Mouse (Mus musculus) left cerebral cortex, adult 2 months (tissue): Measurements from ENCODE around the gene Tmem121b. TPM values are rescaled to one million over a fixed set of nuclear protein-coding genes. Genes with fewer than 3 reads are reported as not detected.

Experiments
- DNase-seq, 2 experiments: peaks; one replicate each; pipeline ENCODE4 v3.0.0; 2021 to 2022; ENCODE audit warnings: low spot score in 2 of 2, mixed read lengths in 1 of 2; ENCODE audit errors: extremely low spot score in 1 of 2
- H3K27ac ChIP-seq: fragments of 200-600 bp; 2 replicates; pipeline ENCODE4 v1.8.1; 2022
- H3K4me3 ChIP-seq: fragments of 200-600 bp; 2 replicates; pipeline ENCODE4 v1.8.1; 2022
- CTCF ChIP-seq: fragments of 200-600 bp; IDR thresholded peaks from 2 replicates; pipeline ENCODE4 v1.8.1; 2022; ENCODE audit warnings: antibody characterized with exemption, mild to moderate bottlenecking, moderate library complexity
- intact Hi-C: fragments of 180-260 bp; cut with DNase I; formaldehyde crosslinking; loops from one replicate; pipeline ENCODE4 v1.15.1; 2025
- total RNA-seq, 2 experiments: library from RNA; stranded (reverse); gene quantifications; 2 replicates each; pipeline ENCODE4 v1.2.3; 2021

Gene Tmem121b
- total RNA-seq, 2 experiments from 2014 or later, result 56.1 to 57.4 TPM

DNA sequence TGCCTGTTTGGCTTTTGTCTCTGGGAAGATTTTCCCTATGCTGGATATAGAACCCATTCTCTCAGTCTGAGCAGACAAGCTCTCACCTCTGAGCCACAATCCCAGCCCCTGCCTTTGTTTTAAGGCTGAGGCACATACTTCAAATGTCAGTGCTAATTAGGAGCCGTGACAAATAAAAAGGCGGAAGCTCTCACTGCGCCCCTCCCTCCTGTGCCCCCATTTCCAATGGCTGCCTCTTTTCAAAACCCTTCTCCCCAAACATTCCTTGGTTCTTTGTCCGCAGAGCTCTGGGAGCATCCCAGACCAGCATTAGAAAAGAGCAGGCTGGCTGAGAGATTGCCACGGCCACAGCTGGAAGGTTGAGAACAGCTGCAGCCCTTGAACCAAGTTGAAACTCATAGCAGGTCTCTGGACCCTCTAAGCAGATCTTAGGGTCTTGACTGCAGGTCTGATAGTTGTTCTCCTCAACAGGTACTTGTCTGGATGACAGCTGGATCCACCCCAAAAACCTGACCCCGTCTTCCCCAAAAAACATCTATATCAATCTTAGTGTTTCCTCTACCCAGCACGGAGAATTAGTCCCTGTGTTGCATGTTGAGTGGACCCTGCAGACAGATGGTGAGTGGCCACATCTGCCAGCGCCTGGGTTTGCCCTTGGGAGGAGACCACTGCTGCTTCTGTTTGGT, 21.0 kb downstream of the Tmem121b start:
- intact Hi-C loops, result no loop called here
- DNase-seq, result no peak
- Histone ChIP-seq H3K4me3 (no peak overlapping the region), H3K27ac (peak overlapping the region; percentile 61; the same call in 1 of the 2 replicates)
- no peak for TF ChIP-seq CTCF

DNA sequence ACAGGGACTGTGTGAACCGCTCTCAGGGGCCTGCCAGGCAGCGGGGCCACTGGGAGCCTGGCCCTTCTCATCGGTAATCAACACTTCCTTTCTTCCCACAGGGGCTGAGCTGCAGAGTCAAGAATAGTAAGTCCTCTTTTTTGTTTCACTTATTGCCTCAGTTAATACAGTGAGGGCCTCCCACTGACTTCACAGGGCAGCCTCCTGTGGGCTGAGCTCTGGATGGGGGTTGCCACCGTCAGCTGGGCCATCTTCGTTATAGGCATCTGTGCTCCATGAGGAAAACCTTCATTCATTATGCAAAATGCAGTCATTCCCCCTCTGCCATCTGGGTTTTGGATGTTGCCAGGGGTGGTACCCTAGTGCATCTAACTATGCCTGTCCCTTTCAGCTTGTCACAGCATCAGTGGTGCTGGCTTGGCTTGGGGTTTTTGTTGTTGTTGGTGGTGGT, 21.6 kb downstream of the Tmem121b start:
- TF ChIP-seq CTCF, result no peak
- peak in 1 of 2 experiments; percentile 36 for DNase-seq
- Histone ChIP-seq H3K4me3 (no peak overlapping the region), H3K27ac (peak overlapping the region; percentile 61)
- intact Hi-C loops, result no loop called here

DNA sequence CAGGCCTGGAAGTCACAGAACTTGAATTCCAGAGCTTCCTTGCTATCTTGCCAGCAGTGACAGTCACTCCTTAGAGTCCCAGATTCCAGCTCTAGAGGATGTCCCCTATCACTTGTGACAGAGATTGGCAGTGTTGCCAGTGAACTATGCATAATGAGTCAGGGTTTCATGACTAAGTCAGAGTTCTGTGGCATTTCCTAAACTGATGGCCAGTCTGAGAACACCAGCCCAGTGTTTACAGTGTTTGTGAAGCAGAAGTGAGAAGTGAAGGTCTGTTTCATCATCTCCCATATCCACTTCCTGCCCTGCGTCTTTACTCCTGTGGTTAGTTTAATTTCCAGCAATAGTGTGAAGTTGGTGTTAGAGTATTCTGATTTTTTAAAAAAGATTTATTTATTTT, 22.9 kb downstream of the Tmem121b start:
- intact Hi-C loops, result no loop called here
- no peak for DNase-seq
- H3K4me3 ChIP-seq, result no peak overlapping the region
- peak overlapping the region; percentile 28; the same call in 1 of the 2 replicates for H3K27ac ChIP-seq
- no peak for TF ChIP-seq CTCF

DNA sequence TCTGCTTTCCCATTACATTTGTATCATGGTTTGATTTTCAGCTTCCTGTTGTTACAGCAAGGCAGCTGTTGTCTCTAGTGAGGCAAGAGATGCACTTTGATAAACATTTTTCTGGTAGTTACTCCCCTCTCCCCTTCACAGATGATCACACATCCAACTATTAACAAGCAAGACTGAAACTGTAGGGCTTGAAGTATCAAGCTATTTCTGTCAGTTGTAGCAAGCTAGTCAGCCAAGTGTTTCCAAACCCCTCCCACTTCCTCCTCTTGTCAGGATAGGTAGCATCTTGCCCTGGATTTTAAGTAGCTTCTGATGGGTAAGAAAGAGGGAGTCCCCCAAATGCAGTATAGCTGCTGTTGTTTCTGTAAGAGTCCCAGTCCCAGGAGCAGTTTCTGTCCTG, 23.8 kb downstream of the Tmem121b start:
- H3K27ac ChIP-seq, result no peak overlapping the region
- no peak for DNase-seq
- no peak for TF ChIP-seq CTCF
- no peak overlapping the region for H3K4me3 ChIP-seq
- intact Hi-C loops, result no loop called here

DNA sequence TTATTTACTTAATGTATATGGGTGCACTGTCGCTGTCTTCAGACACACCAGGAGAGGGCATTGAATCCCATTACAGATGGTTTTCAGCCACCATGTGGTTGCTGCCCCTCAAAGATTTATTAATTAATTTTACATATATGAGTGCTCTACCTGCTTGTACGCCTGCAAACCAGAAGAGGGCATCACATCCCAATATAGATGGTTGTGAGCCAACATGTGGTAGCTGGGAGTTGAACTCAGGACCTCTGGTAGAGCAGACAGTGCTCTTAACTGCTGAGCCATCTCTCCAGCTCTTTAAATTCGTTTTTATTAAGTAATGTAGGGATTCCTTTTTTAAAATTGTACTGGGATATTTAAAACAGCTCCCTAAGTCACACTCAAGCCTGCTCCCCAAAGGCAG, 24.3 kb downstream of the Tmem121b start:
- Histone ChIP-seq H3K4me3 (no peak overlapping the region), H3K27ac (no peak overlapping the region)
- intact Hi-C loops, result no loop called here
- DNase-seq, result no peak
- TF ChIP-seq CTCF, result peak; percentile 20

DNA sequence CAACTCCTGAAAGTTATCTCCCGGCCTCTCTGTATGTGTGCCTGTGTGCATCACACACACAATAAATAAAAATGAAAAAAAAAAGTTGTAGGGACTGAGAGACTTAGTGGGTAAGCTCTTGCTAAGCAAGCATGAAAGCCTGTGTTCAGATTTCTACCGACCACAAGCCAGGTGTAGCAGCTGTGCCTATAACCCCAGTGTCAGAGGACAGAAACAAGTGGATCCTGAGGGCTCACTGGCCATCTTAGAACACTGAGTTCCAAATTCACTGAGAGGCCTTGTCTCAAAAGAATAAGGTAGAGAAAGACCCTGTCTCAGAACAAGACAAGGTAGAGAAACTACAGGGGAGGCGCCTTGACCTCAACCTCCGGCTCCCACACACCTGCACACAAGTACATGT, 25.3 kb downstream of the Tmem121b start:
- no peak for TF ChIP-seq CTCF
- Histone ChIP-seq H3K27ac (no peak overlapping the region), H3K4me3 (no peak overlapping the region)
- DNase-seq, result no peak
- intact Hi-C loops, result no loop called here

DNA sequence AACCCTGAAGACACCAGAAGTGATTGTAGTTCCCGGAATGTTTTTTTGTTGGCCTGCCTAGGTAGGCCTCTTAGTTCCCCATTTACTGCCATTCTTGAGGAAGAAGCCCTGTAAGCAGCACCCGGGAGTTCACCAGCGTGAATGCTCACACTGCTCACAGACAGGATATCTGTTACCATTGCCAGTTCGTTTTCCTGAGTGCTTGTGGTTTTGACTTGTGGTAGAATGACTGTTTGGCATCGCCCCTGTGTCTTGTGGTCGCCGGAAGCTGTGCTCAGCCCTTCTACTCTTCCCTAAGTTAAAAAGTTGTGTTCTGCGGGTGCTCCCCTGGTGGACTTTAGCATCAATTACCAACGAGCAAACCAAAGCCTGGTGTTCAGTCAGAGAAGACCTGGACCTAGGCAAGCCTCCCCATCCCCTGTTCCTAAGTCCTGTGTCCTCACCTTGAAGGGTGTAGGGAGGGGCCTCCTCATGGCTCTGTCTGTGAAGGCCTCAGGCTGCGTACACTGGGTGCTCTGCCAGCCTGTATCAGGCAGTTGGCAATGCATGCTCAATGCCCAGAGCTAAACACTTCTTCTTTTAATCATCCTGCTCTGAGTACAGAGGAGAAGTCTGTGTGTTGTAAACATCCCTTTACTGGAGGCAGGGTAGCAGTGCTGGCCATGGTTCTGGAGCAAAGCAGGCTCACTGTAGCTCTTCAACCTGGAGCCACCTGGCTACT, 26.8 kb downstream of the Tmem121b start:
- Histone ChIP-seq H3K4me3 (no peak overlapping the region), H3K27ac (no peak overlapping the region)
- no peak; the same call in 1 of the 2 replicates for TF ChIP-seq CTCF
- no peak for DNase-seq
- intact Hi-C loops, result no loop called here

DNA sequence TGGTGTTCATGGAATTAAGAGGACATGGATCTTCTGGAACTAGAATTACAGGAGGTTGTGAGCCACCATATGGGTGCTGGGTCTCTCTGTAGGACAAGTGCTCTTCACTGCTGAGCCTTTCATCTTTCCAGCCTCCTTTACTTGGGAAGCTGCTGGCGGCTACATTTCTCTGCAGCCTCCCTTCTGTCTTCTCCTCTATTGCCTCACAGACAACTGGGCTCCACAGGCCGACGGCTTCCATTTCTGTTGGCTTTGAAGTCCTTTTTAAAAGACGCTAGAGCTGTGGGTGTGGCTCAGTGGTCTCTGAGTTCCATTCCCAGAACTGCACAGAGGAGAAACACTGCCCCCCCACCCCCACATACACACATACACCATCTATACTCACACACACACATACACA, 28.2 kb downstream of the Tmem121b start:
- no peak for TF ChIP-seq CTCF
- no peak for DNase-seq
- Histone ChIP-seq H3K4me3 (no peak overlapping the region), H3K27ac (no peak overlapping the region)
- intact Hi-C loops, result no loop called here

DNA sequence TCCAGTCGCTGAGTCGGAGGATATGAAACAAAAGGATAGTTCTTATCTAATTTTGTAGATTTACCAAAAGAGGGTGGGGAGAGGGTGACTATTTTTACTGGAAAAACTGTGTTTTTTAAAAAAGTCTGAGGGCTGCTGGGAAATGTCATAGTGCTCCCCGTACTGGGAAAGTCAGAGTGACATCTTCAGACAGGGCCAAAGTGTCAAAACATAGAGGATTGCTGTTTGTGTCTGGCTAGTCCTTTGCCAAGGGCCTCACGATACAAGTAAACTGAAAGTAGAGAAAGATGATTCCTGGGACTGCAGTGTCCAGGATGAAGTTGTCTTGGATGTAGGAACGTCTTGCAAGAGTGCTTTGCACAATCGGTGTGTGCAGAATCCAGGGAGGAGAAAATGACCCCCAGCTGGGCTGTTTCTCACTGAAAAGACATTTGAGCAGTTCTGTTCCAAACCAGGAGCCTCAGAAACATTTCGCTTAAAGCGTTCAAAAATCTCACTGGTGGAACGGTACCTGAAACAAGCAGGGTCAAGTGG, 29.1 kb downstream of the Tmem121b start:
- TF ChIP-seq CTCF, result no peak
- no peak overlapping the region for H3K27ac ChIP-seq
- intact Hi-C loops, result no loop called here
- H3K4me3 ChIP-seq, result peak overlapping the region; percentile 70
- DNase-seq, result no peak

DNA sequence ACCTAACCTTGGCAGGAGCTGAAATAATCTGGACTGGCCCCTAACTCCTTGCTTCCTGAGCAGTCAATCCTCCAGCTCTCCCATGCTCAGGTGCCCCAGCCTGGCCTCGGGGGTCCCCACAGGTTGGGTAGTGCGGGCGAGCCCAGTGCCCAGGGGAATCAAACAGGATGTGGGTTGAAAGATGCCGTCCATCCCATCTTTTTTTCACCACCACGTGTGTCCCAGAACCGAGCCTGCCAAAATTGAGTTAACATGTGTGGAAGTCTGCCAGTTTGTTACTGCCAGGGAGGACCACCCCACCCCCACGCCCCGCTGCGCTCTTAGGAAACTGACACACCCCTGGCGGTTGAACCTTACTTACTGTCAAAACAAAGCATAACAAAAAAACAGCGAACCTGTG, 29.7 kb downstream of the Tmem121b start:
- Histone ChIP-seq H3K4me3 (peak overlapping the region; percentile 70), H3K27ac (peak overlapping the region; percentile 73)
- peak; percentile 8 for TF ChIP-seq CTCF
- intact Hi-C loops, result no loop called here
- DNase-seq, result no peak

DNA sequence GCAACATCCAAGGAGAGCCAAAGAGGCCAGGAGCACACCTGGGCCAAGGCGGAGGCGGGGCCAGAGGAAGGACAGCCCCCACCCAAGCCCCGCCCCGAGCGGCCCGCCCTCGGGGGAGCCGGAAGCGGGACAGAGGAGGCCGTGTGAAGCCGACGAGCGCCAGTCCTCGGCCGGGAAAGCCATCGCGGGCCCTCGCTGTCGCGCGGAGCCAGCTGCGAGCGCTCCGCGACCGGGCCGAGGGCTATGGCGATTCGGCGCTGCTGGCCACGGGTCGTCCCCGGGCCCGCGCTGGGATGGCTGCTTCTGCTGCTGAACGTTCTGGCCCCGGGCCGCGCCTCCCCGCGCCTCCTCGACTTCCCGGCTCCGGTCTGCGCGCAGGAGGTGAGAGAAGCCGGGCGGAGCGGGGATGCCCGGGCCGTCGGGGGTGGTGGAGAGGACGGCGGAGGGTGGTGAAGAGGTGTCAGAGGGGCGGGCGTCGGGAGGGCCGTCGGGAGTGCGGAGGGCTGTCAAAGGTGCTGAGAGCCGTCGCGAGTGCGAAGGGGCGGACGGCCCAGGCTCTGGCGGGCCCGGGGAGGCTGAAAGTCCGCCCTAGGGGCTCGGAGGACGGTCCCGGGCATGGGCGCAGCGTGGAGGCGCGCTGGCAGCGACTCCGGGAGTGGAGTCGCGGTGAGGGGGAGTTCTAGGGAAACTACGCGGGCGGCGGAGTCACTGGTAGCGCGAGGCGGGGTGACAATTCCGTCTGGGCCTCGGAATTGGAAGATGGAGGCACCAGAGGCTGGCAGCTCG, 30.3 kb downstream of the Tmem121b start, which contains the start of gene Il17ra:
TSS of gene Il17ra (plus strand) at position 162 of the 786 bp plus-strand sequence.
- H3K27ac ChIP-seq, result peak within 1 kb of the TSS; percentile 73
- peak; percentile 53 to 70 for DNase-seq
- peak within 1 kb of the TSS; percentile 70 for H3K4me3 ChIP-seq
- TF ChIP-seq CTCF, result no peak
- intact Hi-C loops, result no loop called here

DNA sequence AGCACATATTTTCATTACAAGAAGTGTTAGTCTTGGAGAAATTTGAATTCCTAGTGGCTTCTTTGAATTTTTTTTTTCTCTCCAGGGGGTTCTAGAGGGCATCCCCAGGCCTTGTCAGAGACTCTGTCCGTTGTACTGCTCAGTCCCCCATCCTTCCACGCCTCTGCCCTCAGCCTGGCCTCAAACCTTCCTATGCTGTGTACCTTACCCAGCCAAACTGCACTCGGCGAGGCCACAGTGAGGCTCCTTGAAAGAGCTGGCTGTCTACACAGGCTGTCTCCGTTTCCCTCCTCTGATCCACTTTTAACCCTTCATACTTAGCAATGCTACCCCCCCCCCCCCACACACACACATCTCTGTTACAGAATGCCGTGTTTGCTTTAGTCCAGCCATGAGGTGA, 31.4 kb downstream of the Tmem121b start:
- DNase-seq, result no peak
- H3K4me3 ChIP-seq, result no peak overlapping the region
- no peak for TF ChIP-seq CTCF
- H3K27ac ChIP-seq, result no peak overlapping the region
- intact Hi-C loops, result no loop called here
